Mouse (Mus musculus): ENCODE measurements around the gene Snx9. TPM values are rescaled to one million over a fixed set of nuclear protein-coding genes. Genes with fewer than 3 reads are reported as not detected.

Snx9 gene
- total RNA-seq, 1 experiment: 8.8 TPM

DNA sequence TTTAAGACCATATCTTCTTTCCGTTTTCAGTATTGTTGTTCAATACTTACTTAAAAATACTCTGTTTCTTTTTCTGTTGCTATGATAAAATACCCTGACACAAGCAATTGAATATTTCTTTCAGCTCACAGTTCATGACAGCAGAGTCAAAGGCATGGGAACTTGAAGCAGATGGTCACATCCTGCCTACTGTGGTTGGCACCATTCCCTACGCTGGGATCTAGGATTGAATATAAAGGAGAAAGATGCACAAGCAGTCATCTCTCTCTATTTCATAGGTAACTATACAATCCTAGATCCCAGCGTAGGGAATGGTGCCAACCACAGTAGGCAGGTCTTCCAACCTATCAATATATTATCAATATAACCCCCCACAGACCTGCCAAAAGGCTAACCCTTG, 9.3 kb downstream of the Snx9 start:
- Histone ChIP-seq H3K4me1 (ENCODE audit: control insufficient read depth in 2 of 2, insufficient read depth in 2 of 2, low read length in 2 of 2, poor library complexity in 1 of 2) (peaks cover 11 to 15% of the 10 kb centered on the region in 2 experiments), H3K27ac (ENCODE audit: insufficient read depth, low read depth, low read length, poor library complexity, severe bottlenecking) (no peak overlapping the region), H3K4me3 (ENCODE audit: insufficient read depth in 1 of 2, low read depth in 1 of 2, low read length in 2 of 2, poor library complexity in 1 of 2, severe bottlenecking in 1 of 2) (no peak overlapping the region), H3K9ac (ENCODE audit: insufficient read depth, low read depth, low read length, poor library complexity, severe bottlenecking) (no peak overlapping the region), H3K9me3 (ENCODE audit: control insufficient read depth, insufficient read depth, low read depth, low read length) (no peaks in the 10 kb centered on the region), H3K36me3 (ENCODE audit: control insufficient read depth, insufficient read depth, low read length, poor library complexity, severe bottlenecking) (peaks cover 10% of the 10 kb centered on the region)
- DNase-seq (ENCODE audit: low read depth, low spot score): no peak
- in situ Hi-C loops (cut with MboI; ENCODE audit: low sequenced_read_pairs in 2 of 2, unreplicated experiment in 2 of 2): no loop called here
- TF ChIP-seq ZNF384 (IDR thresholded peaks at IDR 0.05; ENCODE audit: low read depth, low read length) (no peak), ZC3H11A (IDR thresholded peaks at IDR 0.05; ENCODE audit: borderline replicate concordance, low read depth, low read length) (no peak), HCFC1 (IDR thresholded peaks at IDR 0.05; ENCODE audit: borderline replicate concordance, insufficient read depth, low read length) (no peak), MAFK (IDR thresholded peaks at IDR 0.05; ENCODE audit: insufficient read depth, low read depth, low read length) (no peak)

- TF ChIP-seq HCFC1 (IDR thresholded peaks at IDR 0.05; ENCODE audit: borderline replicate concordance, insufficient read depth, low read length) (no peak), ZNF384 (IDR thresholded peaks at IDR 0.05; ENCODE audit: low read depth, low read length) (no peak), ZC3H11A (IDR thresholded peaks at IDR 0.05; ENCODE audit: borderline replicate concordance, low read depth, low read length) (no peak), MAFK (IDR thresholded peaks at IDR 0.05; ENCODE audit: insufficient read depth, low read depth, low read length) (no peak), CHD2 (IDR thresholded peaks at IDR 0.05; ENCODE audit: low read depth, low read length) (no peak)
- Histone ChIP-seq H3K4me1 (ENCODE audit: control insufficient read depth in 2 of 2, insufficient read depth in 2 of 2, low read length in 2 of 2, poor library complexity in 1 of 2) (peaks cover 12 to 13% of the 10 kb centered on the region in 2 experiments), H3K9me3 (ENCODE audit: control insufficient read depth, insufficient read depth, low read depth, low read length) (no peaks in the 10 kb centered on the region), H3K27ac (ENCODE audit: insufficient read depth, low read depth, low read length, poor library complexity, severe bottlenecking) (no peak overlapping the region), H3K9ac (ENCODE audit: insufficient read depth, low read depth, low read length, poor library complexity, severe bottlenecking) (peak overlapping the region; percentile 26), H3K4me3 (ENCODE audit: insufficient read depth in 1 of 2, low read depth in 1 of 2, low read length in 2 of 2, poor library complexity in 1 of 2, severe bottlenecking in 1 of 2) (no peak overlapping the region), H3K36me3 (ENCODE audit: control insufficient read depth, insufficient read depth, low read length, poor library complexity, severe bottlenecking) (no peaks in the 10 kb centered on the region)
- peak; percentile 59 for DNase-seq (ENCODE audit: low read depth, low spot score)
- in situ Hi-C loops (cut with MboI; ENCODE audit: low sequenced_read_pairs in 2 of 2, unreplicated experiment in 2 of 2): no loop called here
Measured at GRCm38 (mm10) chr17:5853936-5854335, 12.8 kb downstream of the Snx9 start.

- H3K4me1 ChIP-seq (ENCODE audit: control insufficient read depth in 2 of 2, insufficient read depth in 2 of 2, low read length in 2 of 2, poor library complexity in 1 of 2): peaks cover 7 to 12% of the 10 kb centered on the region in 2 experiments
- in situ Hi-C loops (cut with MboI; ENCODE audit: low sequenced_read_pairs in 2 of 2, unreplicated experiment in 2 of 2): no loop called here
Measured at GRCm38 (mm10) chr17:5855560-5855959, 14.4 kb downstream of the Snx9 start.

GRCm38 (mm10) chr17:5856426-5856825, 15.3 kb downstream of the Snx9 start:
- Histone ChIP-seq H3K4me3 (ENCODE audit: insufficient read depth in 1 of 2, low read depth in 1 of 2, low read length in 2 of 2, poor library complexity in 1 of 2, severe bottlenecking in 1 of 2) (no peak overlapping the region), H3K27ac (ENCODE audit: insufficient read depth, low read depth, low read length, poor library complexity, severe bottlenecking) (no peak overlapping the region), H3K9me3 (ENCODE audit: control insufficient read depth, insufficient read depth, low read depth, low read length) (no peaks in the 10 kb centered on the region), H3K9ac (ENCODE audit: insufficient read depth, low read depth, low read length, poor library complexity, severe bottlenecking) (no peak overlapping the region), H3K36me3 (ENCODE audit: control insufficient read depth, insufficient read depth, low read length, poor library complexity, severe bottlenecking) (no peaks in the 10 kb centered on the region), H3K4me1 (ENCODE audit: control insufficient read depth in 2 of 2, insufficient read depth in 2 of 2, low read length in 2 of 2, poor library complexity in 1 of 2) (peaks cover 7 to 12% of the 10 kb centered on the region in 2 experiments)
- TF ChIP-seq ZC3H11A (IDR thresholded peaks at IDR 0.05; ENCODE audit: borderline replicate concordance, low read depth, low read length) (no peak), ZNF384 (IDR thresholded peaks at IDR 0.05; ENCODE audit: low read depth, low read length) (no peak), MAFK (IDR thresholded peaks at IDR 0.05; ENCODE audit: insufficient read depth, low read depth, low read length) (no peak), HCFC1 (IDR thresholded peaks at IDR 0.05; ENCODE audit: borderline replicate concordance, insufficient read depth, low read length) (no peak)
- no peak for DNase-seq (ENCODE audit: low read depth, low spot score)
- in situ Hi-C loops (cut with MboI; ENCODE audit: low sequenced_read_pairs in 2 of 2, unreplicated experiment in 2 of 2): no loop called here

More at GRCm38 (mm10) chr17:5855560-5855959, 14.4 kb downstream of the Snx9 start:
- Histone ChIP-seq H3K36me3 (ENCODE audit: control insufficient read depth, insufficient read depth, low read length, poor library complexity, severe bottlenecking) (no peaks in the 10 kb centered on the region), H3K27ac (ENCODE audit: insufficient read depth, low read depth, low read length, poor library complexity, severe bottlenecking) (no peak overlapping the region), H3K9ac (ENCODE audit: insufficient read depth, low read depth, low read length, poor library complexity, severe bottlenecking) (no peak overlapping the region), H3K4me3 (ENCODE audit: insufficient read depth in 1 of 2, low read depth in 1 of 2, low read length in 2 of 2, poor library complexity in 1 of 2, severe bottlenecking in 1 of 2) (no peak overlapping the region), H3K9me3 (ENCODE audit: control insufficient read depth, insufficient read depth, low read depth, low read length) (no peaks in the 10 kb centered on the region)
- TF ChIP-seq MAFK (IDR thresholded peaks at IDR 0.05; ENCODE audit: insufficient read depth, low read depth, low read length): no peak
- TF ChIP-seq ZNF384 (IDR thresholded peaks at IDR 0.05; ENCODE audit: low read depth, low read length): no peak
- no peak for TF ChIP-seq ZC3H11A (IDR thresholded peaks at IDR 0.05; ENCODE audit: borderline replicate concordance, low read depth, low read length)
- TF ChIP-seq CHD2 (IDR thresholded peaks at IDR 0.05; ENCODE audit: low read depth, low read length): no peak
- TF ChIP-seq HCFC1 (IDR thresholded peaks at IDR 0.05; ENCODE audit: borderline replicate concordance, insufficient read depth, low read length): no peak
- DNase-seq (ENCODE audit: low read depth, low spot score): no peak

DNA sequence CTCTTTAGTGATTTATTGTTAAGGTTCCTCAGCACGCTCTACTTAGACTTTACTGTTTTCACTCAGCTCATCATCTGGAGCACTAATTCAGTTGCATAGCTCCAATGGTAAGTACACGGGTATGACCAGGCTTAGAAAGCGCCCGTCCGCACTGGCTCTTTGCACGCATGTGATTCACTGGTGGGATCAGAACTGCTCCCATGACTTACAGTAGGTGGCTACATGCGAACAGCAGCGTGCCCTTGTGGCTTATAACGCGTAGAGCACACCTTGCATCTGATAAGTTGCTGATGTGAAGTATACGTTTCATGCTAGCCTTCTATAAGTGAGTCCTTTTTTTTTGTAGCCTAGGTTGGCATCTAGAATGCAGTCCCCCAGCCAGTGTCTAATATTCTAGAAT, 16.1 kb downstream of the Snx9 start:
- Histone ChIP-seq H3K9me3 (ENCODE audit: control insufficient read depth, insufficient read depth, low read depth, low read length) (no peaks in the 10 kb centered on the region), H3K36me3 (ENCODE audit: control insufficient read depth, insufficient read depth, low read length, poor library complexity, severe bottlenecking) (no peaks in the 10 kb centered on the region), H3K4me1 (ENCODE audit: control insufficient read depth in 2 of 2, insufficient read depth in 2 of 2, low read length in 2 of 2, poor library complexity in 1 of 2) (peaks cover 7 to 12% of the 10 kb centered on the region in 2 experiments), H3K4me3 (ENCODE audit: insufficient read depth in 1 of 2, low read depth in 1 of 2, low read length in 2 of 2, poor library complexity in 1 of 2, severe bottlenecking in 1 of 2) (no peak overlapping the region), H3K9ac (ENCODE audit: insufficient read depth, low read depth, low read length, poor library complexity, severe bottlenecking) (no peak overlapping the region), H3K27ac (ENCODE audit: insufficient read depth, low read depth, low read length, poor library complexity, severe bottlenecking) (no peak overlapping the region)
- in situ Hi-C loops (cut with MboI; ENCODE audit: low sequenced_read_pairs in 2 of 2, unreplicated experiment in 2 of 2): no loop called here
- no peak for TF ChIP-seq HCFC1 (IDR thresholded peaks at IDR 0.05; ENCODE audit: borderline replicate concordance, insufficient read depth, low read length)
- TF ChIP-seq MAFK (IDR thresholded peaks at IDR 0.05; ENCODE audit: insufficient read depth, low read depth, low read length): no peak
- no peak for TF ChIP-seq CHD2 (IDR thresholded peaks at IDR 0.05; ENCODE audit: low read depth, low read length)
- no peak for TF ChIP-seq ZNF384 (IDR thresholded peaks at IDR 0.05; ENCODE audit: low read depth, low read length)
- TF ChIP-seq ZC3H11A (IDR thresholded peaks at IDR 0.05; ENCODE audit: borderline replicate concordance, low read depth, low read length): no peak
- no peak for DNase-seq (ENCODE audit: low read depth, low spot score)

All from ES-E14 (cell line).